Mouse (Mus musculus) heart, embryonic 16.5 days (tissue): ENCODE measurements at regions not wholly inside any gene's neighbourhood (a gene's known extent, or its start where the extent isn't known, plus 50 kb on each side); places are given as distances from the start of the nearest gene placed in this dataset.

Source experiments
- ATAC-seq: fragments of 200-750 bp; cut with Nextera tagmentation; replicated peaks from 2 replicates; pipeline ENCODE4 v1.8.0; 2017; ENCODE audit warnings: moderate number of reproducible peaks; ENCODE audit not compliant: insufficient read depth, low FRiP score; ENCODE audit errors: extremely low read depth
- H3K27ac ChIP-seq: fragments of 300-500 bp; sonication (generic); 2 replicates; pipeline ENCODE4 v1.5.1; 2014; ENCODE audit warnings: mild to moderate bottlenecking, low read length, control low read depth, moderate library complexity
- H3K27me3 ChIP-seq: fragments of 300-500 bp; sonication (generic); 2 replicates; pipeline ENCODE4 v1.6.1; 2014; ENCODE audit warnings: low read length, mixed read lengths; ENCODE audit not compliant: control insufficient read depth, insufficient read depth
- H3K36me3 ChIP-seq: fragments of 300-500 bp; sonication (generic); 2 replicates; pipeline ENCODE4 v1.6.1; 2014; ENCODE audit not compliant: control insufficient read depth, insufficient read depth
- H3K4me1 ChIP-seq: fragments of 300-500 bp; sonication (generic); 2 replicates; pipeline ENCODE4 v1.6.1; 2014; ENCODE audit warnings: low read length, mixed read lengths; ENCODE audit not compliant: control insufficient read depth, insufficient read depth
- H3K4me2 ChIP-seq: fragments of 300-500 bp; sonication (generic); 2 replicates; pipeline ENCODE4 v1.6.1; 2014; ENCODE audit warnings: low read depth, mild to moderate bottlenecking, control low read depth, low read length
- H3K4me3 ChIP-seq: fragments of 300-500 bp; sonication (generic); 2 replicates; pipeline ENCODE4 v1.5.1; 2014; ENCODE audit warnings: mild to moderate bottlenecking, control low read depth, low read length
- H3K9ac ChIP-seq: fragments of 300-500 bp; sonication (generic); 2 replicates; pipeline ENCODE4 v1.6.1; 2014; ENCODE audit warnings: low read length, control low read depth
- H3K9me3 ChIP-seq: fragments of 300-500 bp; sonication (generic); replicated peaks from 2 replicates; pipeline ENCODE4 v1.6.1; 2016; ENCODE audit warnings: low read length; ENCODE audit not compliant: control insufficient read depth
- WGBS: fragments of 180-500 bp; shearing (Covaris S2); extraction: QIAGEN DNeasy Blood & Tissue Kit; methylation state at CpG from one replicate; pipeline ENCODE4 v1.1.7; 2014; 5-methylcytosine and 5-hydroxymethylcytosine counted together

DNA sequence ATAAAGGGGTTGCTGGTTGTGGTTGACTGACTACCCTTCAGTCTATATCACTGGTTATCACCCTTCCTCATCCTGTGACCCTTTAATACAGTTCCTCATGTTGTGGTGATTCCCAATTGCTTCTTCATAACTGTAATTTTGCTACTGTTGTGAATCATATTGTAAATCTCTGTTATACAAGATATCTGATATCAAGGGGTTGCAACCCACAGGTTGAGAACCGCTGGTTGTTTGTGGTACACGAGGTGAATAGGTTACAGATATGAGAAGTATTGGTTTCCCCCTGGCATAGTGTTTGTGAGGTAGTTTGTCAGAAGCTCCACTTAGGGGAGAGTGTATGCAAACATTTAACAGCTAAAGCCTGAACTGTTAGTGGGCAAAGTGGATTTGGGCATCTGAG lies 58.9 kb upstream of the Foxn3 start:
- no peak overlapping the region for H3K4me2 ChIP-seq
- no peaks in the 10 kb centered on the region for H3K27me3 ChIP-seq
- 60% methylated on average over 2 of the region's 2 CpGs for WGBS

DNA sequence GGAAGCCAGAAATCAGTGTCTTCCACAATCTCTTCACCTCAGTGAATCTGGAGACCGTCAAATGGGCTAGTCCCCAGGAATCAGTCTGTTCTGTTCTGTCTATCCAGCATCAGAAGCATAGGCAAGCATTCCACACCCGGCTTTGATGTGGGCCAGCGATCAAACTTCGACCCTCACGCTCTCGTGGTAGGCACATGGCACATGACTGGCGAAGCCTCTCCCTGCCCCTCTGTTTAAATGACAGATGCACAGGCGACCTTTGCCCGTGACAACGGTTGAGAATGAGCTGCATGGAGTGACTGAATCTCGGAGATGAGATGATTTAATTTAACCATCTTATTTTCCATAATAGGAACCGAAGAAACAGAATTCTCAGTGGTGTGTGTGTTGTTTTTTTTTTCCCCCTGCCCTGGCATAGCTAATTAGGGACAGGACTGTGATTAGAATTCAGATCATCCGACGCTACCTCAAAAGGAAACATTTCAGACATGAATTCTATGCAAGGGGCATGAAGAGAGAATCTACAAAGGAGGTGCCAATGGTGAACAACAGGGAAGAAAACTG lies 53.9 kb upstream of the Foxn3 start:
- ATAC-seq = no peak
- Histone ChIP-seq H3K9me3 (0 out of 2 replicates have a peak, but pooled peaks cover 4% of the 10 kb centered on the region), H3K4me2 (no peak overlapping the region), H3K4me1 (no peaks in the 10 kb centered on the region), H3K4me3 (no peak overlapping the region), H3K27ac (no peak overlapping the region), H3K27me3 (no peaks in the 10 kb centered on the region), H3K36me3 (no peaks in the 10 kb centered on the region), H3K9ac (no peak overlapping the region)
- WGBS = 83% methylated on average over 14 of the region's 14 CpGs

More for the DNA sequence above, 58.9 kb upstream of the Foxn3 start:
- H3K27ac ChIP-seq = no peak overlapping the region
- H3K4me1 ChIP-seq = no peaks in the 10 kb centered on the region
- H3K9ac ChIP-seq = no peak overlapping the region
- no peaks in the 10 kb centered on the region for H3K36me3 ChIP-seq
- H3K9me3 ChIP-seq = 0 out of 2 replicates have a peak, but pooled peaks cover 4% of the 10 kb centered on the region
- H3K4me3 ChIP-seq = no peak overlapping the region
- no peak for ATAC-seq

DNA sequence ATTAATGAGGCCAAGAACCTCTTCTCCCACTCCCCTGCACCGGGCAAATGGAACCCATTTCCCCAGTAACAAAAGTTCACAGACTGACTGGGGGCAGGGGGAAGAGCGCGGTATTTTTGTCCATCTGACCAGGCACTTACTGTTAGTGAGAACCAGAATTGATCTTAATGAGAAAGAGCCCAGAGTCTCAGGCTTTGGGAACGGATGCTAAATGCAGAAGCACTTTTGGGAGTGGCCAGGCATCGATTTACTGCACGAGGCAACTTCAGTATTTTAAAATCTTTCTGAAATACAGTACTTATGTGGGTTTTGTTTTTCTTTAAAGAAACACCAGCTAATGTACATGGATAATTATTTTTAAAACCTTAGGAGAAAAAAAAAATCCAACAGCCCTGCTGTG lies 51.0 kb upstream of the Foxn3 start:
- Histone ChIP-seq H3K9ac (no peak overlapping the region), H3K36me3 (no peaks in the 10 kb centered on the region), H3K9me3 (no peaks in the 10 kb centered on the region), H3K4me3 (no peak overlapping the region), H3K27me3 (no peaks in the 10 kb centered on the region), H3K4me1 (peaks cover 5% of the 10 kb centered on the region; the same call in 1 of the 2 replicates), H3K4me2 (no peak overlapping the region), H3K27ac (no peak overlapping the region)
- 64% methylated on average over 6 of the region's 6 CpGs for WGBS
- no peak for ATAC-seq
